Mouse (Mus musculus): ENCODE results near the gene Gdf2.

The Gdf2 gene

GRCm38 (mm10) chr14:33940739-33941138 is at the start of gene Gdf2:
Gene Gdf2 (plus strand): TSS chr14:33941039.
- 85% methylated on average over 8 of the region's 8 CpGs for WGBS

GRCm38 (mm10) chr14:33891507-33891906 is 49.3 kb upstream of the Gdf2 start:
- 78% methylated on average over 3 of the region's 3 CpGs for WGBS

GRCm38 (mm10) chr14:33895777-33896176 is 45.1 kb upstream of the Gdf2 start:
- WGBS, result 66% methylated on average over 5 of the region's 5 CpGs

- 56% methylated on average over 9 of the region's 9 CpGs for WGBS
Measured at GRCm38 (mm10) chr14:33896628-33897300, 44.1 kb upstream of the Gdf2 start.

DNA sequence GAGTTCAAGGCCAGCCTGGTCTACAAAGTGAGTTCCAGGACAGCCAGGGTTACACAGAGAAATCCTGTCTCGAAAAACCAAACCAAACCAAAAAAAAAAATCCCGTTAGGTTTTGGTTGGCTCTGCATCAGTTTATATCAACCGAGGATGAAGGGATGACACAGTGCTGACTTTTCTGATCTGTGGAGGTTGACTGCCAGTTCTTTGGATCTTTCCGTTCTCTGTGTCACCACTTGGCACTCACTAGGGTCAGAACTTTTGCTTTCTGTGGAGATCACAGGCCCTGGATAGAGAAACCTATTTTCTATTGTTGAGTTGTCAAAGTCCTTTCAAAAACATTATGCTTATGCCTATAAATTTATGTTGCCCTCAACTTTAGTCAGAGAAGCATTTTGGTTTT is 38.1 kb upstream of the Gdf2 start:
- 89% methylated on average over 4 of the region's 4 CpGs for WGBS

DNA sequence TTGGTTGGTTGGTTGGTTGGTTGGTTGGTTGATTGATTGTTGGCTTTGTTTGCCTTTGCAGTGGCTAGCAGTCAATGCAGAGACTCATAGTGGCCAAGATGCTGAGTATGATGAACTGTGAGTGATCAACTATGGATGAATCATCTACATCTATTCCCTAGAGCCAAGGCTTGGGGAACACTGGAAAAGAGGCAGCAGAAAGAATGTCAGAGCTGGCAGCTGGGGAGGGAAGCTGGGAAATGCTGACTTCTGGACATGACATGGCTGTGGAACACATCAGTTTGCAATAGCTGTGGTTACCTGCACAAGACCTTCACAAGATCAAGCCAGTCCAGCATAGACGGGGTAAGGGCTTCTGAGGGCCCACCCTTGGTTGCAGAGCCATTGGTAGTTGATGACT is 37.6 kb upstream of the Gdf2 start:
- 88% methylated on average over 1 of the region's 1 CpGs for WGBS

GRCm38 (mm10) chr14:33913727-33914126 is 27.1 kb upstream of the Gdf2 start:
- 54% methylated on average over 3 of the region's 3 CpGs for WGBS

GRCm38 (mm10) chr14:33914206-33914605 is 26.6 kb upstream of the Gdf2 start:
- WGBS, result 89% methylated on average over 9 of the region's 9 CpGs

DNA sequence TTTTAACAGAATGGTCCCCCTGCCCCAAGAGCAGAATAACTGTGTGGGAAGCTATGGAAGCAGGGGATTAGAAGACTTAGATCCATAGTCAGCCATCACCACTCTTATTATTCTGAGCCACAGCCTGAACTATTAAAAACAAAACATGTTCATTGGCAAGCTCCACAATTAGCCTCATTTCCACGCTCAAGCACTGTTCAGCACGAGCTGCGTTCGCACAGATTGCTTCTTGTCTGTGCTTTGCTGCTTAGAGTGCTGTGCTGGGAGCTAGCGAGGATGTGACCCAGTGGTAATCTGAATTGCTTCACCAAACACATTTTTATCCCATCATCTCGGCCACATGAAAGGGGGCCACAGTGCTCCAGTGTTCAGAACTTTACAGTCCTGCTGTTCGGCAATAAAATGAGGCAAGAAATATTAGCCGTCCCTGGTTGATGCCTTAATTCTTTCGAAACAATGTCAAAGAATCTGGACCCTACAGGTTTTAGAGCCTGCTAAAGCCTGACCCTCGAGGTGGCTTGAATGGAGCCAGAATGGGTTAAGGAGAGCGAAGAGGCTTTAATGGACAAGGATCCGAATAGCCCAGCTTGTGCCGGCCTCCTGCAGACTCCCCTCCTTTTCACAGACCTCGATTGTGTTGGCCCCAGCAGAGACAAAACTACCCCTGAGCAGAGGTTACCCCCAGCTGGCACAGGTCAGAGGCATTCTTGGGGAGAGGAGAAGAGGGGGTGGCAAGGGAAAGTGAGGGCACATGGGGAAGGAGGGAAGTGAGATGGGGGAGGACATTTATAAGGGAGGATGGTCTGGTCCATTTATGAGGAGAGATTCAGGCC is 19.9 kb upstream of the Gdf2 start:
- 64% methylated on average over 14 of the region's 14 CpGs for WGBS

DNA sequence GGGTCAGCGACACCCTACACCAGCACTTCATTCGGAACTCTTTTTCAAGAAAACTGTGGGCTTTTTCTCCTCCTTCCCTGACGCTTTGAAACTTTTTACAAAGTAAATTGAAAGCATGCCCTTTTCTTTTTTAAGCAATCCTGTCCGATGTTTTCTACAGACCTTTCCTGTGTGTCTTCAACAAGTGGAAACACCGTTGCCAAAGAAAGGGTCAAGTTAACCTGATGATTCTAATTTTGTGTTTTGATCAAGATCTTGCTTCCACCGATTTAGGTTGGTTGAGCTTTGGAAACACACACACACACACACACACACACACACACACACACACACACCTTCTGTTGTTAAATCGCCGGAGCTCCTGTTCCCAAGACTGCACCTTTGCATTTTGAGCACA is 18.1 kb upstream of the Gdf2 start:
- WGBS, result 26% methylated on average over 8 of the region's 8 CpGs

DNA sequence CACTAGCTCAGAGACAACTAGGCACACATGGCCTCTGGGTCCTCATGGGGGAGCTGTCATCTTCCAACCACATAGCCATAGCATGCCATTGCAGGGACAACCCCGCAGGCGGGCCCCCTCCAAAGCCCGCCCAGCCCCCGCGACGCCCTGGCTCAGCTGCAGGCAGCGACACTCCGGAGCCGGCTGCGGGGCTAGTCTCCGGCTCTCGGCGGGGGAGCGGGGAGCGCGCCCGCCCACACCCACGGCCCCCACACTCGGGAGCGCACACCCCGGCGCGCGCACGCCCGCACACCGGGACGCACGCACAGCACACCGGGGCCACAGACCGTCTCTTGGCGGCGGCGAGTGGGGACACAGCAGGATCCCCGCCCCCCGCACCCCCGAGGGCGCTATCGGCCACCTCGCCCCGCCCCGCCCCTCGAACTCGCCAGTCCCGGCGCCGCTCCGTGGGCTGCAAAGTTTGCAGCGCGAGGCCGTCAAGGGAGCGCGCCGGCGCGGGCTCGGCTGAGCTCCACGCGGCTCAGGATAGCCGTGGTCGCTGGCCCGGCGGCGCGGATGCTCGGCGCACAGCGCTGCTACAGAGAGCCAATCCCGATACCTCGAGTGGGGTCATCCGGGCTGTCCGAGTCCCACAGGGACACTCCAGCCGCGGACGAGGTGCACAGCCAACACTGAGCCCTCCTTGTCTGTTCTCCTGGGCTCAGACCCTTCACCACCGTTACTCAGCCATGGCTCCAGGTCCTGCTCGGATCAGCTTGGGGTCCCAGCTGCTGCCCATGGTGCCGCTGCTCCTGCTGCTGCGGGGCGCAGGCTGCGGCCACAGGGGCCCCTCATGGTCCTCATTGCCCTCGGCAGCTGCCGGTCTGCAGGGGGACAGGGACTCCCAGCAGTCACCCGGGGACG is 17.4 kb upstream of the Gdf2 start, which contains the start of gene Gdf10:
Gdf10 (plus strand) TSS at position 420 of the 903 bp plus-strand sequence.
- under 1% methylated on average over 83 of the region's 85 CpGs for WGBS

DNA sequence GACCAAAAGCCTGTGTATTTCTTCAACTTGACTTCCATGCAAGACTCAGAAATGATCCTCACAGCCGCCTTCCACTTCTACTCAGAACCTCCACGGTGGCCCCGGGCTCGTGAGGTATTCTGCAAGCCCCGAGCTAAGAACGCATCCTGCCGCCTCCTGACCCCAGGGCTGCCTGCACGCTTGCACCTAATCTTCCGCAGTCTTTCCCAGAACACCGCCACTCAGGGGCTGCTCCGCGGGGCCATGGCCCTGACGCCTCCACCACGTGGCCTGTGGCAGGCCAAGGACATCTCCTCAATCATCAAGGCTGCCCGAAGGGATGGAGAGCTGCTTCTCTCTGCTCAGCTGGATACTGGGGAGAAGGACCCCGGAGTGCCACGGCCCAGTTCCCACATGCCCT is 9.0 kb upstream of the Gdf2 start:
- WGBS, result 73% methylated on average over 17 of the region's 17 CpGs

- WGBS, result 74% methylated on average over 10 of the region's 10 CpGs
Measured at GRCm38 (mm10) chr14:33932935-33933703, 7.7 kb upstream of the Gdf2 start.

DNA sequence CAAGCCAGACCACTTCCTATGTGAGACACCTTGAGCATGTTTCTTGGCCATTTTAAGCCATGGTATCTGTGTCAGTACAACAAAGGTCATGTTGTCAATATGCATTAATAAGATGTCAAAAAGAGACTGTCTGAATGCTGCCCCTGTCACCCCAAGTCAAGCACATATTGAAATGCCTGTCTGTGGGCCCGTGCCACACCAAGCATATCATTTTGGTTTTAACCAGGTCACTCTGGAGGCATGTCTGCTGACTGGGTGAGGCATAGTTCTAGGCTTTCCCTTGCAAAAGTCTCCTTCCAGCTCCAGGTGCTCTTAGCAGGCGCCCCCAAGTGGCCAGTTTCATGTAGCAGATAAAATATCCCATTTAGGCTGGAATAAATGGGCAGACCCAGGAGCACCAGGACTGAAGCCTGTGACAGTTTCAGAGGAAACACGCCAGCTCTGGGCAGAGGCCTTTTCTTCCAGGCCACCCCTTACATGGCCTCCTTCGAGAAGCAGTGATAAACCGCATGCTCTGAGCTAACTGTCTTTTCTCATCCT is 7.0 kb upstream of the Gdf2 start:
- WGBS, result 55% methylated on average over 5 of the region's 5 CpGs

- WGBS, result 29% methylated on average over 9 of the region's 9 CpGs
Measured at GRCm38 (mm10) chr14:33939117-33939516, 1.7 kb upstream of the Gdf2 start.

DNA sequence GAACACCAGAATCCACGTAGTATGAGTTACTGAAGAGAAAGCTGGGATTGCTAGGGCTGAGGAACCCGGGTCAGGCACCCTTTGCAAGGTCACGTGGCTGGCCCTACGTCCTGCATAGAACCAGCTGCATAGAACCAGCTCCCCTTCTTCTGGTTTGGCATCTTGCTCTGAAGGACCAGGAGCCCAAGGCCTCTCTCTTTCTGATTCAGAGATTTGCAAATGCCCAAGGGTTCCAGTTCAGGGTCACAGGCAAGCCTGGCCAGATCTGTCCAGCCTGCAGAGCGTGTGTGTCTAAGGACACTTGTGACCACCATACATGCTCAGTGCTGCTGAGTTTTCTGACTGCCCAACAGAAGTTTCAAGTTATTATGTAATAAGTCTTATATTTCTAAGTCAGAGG is 1.4 kb downstream of the Gdf2 start:
- 80% methylated on average over 5 of the region's 5 CpGs for WGBS

DNA sequence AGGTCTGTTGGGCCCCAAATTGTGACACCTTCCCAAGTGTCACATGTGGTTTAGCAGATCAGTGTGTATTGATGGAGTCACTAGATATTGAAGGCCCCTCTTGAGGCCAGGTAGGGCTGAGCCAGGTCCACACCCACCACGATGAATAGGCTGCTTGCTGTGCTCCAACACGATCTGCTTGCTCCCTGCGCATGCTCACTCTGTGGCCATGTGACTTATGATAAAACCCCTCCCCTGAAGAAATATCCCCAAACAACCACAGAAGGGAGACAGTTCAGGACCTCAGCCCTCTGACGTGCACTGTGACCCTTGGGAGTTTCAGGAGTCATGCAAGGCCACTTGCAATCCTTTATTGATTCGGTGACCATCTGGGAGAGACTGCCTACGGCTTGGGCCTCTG is 5.3 kb downstream of the Gdf2 start:
- 82% methylated on average over 6 of the region's 6 CpGs for WGBS

- 59% methylated on average over 6 of the region's 6 CpGs for WGBS
Measured at GRCm38 (mm10) chr14:33952233-33952981, 11.6 kb downstream of the Gdf2 start.

DNA sequence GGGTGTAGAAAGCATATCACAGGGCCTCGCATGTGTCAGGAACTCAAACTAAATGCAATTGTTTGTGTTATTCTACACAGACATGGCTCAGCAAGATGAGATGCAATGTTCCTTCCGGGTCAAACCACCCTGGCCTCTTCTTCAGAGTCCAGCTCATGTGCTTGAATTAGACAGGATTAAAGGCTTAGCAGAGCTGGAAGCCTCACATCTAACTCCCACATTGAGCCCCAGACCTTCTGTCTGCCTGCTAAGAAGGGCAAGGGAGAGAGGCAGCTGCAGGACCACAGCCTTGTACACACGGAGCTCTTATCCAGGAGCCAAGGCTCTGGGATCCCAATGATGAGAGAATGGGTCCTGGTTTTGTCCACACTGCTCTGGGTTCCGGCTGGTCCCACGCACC is 12.9 kb downstream of the Gdf2 start, which contains the start of gene Rbp3:
Rbp3 (plus strand) TSS at position 243 of the 400 bp plus-strand sequence.
- 86% methylated on average over 5 of the region's 5 CpGs for WGBS

GRCm38 (mm10) chr14:33956055-33956454 is 15.2 kb downstream of the Gdf2 start:
- 89% methylated on average over 13 of the region's 13 CpGs for WGBS
